Mouse (Mus musculus) neutrophil, adult 65 days (primary cell): Measurements from ENCODE around the gene Gsta3. TPM values are rescaled to one million over a fixed set of nuclear protein-coding genes. Genes with fewer than 3 reads are reported as not detected.

ENCODE experiments used
- total RNA-seq: library from RNA; stranded (reverse); gene quantifications from 2 replicates; pipeline ENCODE4 v1.2.4, GENCODE M21; 2023

The Gsta3 gene
- 0.69 TPM in 1 of 2 replicates, not detected in the other for total RNA-seq

DNA sequence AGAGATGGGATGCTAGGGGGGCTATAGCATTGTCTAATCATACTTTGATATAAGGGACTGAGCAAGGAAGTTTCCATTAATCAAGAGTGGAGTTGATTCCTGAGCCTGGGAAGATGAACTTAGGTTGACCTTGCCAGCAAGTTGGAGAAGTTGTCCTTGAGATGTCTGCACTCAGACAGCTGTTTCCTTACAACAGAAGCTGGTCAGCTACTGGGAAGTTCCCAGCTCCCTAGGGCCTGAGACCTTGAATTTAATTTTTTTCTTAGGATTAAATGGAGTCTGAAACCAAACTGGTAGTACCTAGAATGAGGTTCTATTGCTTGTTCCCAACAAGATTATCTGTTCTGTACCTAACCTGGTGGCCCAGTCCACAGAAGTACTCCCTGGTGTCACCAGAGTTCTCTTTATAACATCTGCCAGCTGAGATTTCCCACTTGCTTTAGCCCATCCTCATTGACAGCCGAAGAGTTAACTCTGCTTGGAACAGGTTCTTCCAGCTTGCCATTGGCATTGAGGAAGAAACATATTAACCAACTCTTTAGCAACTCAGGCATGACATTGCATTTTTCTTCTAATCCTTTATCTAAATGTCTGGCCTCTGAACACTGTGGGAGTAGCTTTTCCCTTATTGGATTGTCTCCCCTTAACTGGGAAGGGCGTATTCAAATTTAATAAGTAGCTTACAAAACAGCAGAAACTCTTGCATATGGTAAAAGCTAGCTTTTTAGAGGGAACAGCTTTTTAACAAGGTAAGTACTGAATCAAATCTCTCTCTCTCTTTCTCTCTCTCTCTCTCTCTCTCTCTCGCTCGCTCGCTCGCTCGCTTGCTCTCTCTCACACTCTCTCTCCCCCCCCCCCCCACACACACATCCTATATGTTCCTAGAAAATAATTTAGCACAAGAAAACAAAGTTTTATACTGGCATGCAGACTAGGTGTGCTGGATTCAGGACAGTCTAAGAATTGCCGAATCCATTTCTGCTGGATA lies at the start of gene Gsta3:
Gsta3 (plus strand) TSS at position 679 of the 988 bp plus-strand sequence.

DNA sequence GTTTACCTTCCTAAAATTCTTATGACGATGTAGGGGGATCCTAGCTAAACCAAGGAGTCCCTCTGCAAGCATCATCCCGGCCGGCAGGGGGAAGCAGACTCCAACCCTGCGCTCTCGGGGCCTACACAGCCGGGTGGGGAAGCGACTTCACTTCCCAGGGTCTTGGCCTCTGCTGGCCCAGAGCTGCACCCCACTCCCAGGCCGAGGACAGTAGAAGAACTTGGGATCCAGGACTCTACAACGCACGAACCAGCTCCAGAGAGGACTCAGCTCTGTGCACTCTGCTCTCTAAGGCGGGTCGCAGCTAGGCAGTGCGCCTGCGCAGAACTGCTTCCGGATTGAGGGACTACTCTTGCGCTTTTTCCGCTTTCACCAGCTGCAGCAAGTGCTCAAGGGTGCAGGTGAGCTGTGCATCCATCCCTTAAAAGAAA lies 21.9 kb upstream of the Gsta3 start, which contains the start of gene Tmem14a:
Tmem14a (plus strand) TSS at position 87 of the 431 bp plus-strand sequence.

Other genes with a start within 250 kb of the Gsta3 start
- 15.4 and 21.6 TPM in 2 replicates for gene Tram2, start 161.4 kb upstream of the Gsta3 start, total RNA-seq
- gene Tmem14a, start 22.0 kb upstream of the Gsta3 start, total RNA-seq: not detected in 2 replicates
- gene Khdc1a, start 109.1 kb downstream of the Gsta3 start, total RNA-seq: not detected in 2 replicates
- not detected in 2 replicates for gene Khdc1c, start 127.7 kb downstream of the Gsta3 start, total RNA-seq
- gene Khdc1b, start 143.0 kb downstream of the Gsta3 start, total RNA-seq: not detected in 2 replicates